Mouse (Mus musculus): ENCODE data around the gene Soat2. TPM values are rescaled to one million over a fixed set of nuclear protein-coding genes. Genes with fewer than 3 reads are reported as not detected.
"Not testable (repeated sequence)": the region's sequence is repeated elsewhere in the genome, so short reads cannot be mapped to it uniquely, and the experiment has no call there.

Gene Soat2
- total and polyA plus RNA-seq, 3 experiments, result 0.35 to 0.92 (median 0.49) TPM

- DNase-seq, result no peak
These were observed 3.4 kb upstream of the Soat2 start for GRCm38 (mm10) chr15:102146882-102147281.

DNA sequence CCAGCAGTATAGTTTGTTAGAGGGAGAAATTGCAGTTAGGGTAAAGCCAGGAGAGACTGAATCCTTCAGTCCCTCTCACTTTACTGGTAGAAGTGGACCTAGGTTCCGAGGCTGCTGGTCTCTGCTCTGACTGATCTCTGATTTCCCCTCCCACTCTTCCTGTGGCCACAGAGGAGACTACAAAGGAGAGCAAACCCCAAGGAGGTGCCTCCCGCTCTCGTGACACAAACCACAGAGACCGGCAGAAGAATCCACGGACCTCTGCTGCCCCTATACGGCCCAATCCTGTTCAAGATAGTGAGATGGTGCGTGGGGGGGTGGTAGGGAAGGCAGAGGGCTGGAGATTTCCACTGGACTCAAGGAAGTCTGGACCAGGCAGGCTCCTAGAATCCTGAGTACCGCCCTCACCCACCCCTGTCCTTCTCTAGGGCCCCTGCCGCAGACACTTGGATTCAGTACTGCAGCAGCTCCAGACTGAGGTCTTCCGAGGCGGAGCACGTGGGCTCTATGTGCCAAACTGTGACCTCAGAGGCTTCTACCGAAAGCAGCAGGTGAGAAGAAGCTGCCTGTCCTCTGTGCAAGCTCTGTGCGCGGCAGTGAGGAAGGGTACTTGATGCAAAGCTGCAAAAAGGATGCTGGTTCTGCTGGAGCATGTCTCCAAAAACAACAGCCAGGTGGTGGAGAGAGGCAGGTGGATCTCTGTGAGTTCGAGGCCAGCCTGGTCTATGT is 2.5 kb upstream of the Soat2 start:
- no peak for DNase-seq

DNA sequence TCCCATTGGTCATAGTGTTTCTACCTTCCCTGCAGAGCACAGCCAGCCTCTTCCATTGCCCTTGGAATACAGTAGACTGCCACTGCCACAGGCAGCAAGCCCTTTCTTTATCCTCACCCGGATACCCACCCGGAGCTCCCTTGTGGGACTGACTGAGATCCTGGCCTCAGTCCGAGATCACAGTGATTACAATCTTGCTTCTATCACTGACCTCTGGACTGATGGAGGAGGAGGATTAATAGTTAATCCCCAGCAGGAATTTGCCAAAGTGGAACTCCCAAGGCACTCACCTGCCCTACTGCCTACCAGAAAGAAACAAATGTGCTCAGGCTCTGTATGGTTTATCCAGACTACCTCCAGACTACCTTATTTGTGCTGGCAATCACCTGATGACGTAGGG is 765 bp upstream of the Soat2 start:
- no peak for DNase-seq

DNA sequence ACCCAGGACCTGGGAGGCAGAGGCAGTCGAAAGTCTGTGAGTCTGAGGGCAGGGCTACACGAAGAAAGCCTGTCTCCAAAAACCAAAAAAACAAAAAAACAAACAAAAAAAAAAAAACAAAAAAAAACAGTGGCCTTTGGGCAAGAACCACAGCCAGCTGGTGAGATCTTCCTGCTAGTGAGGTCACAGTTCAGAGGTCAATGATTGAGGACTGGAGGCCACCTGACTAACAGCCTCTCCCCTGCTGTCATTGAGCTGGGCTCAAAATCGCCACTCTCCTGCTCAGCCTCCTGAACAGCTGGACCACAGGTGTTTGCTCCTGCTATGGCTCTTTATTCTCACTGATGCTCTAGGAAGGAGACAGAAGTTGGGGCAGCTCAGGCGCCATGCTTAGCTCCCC is 2.3 kb downstream of the Soat2 start:
- no peak for DNase-seq

DNA sequence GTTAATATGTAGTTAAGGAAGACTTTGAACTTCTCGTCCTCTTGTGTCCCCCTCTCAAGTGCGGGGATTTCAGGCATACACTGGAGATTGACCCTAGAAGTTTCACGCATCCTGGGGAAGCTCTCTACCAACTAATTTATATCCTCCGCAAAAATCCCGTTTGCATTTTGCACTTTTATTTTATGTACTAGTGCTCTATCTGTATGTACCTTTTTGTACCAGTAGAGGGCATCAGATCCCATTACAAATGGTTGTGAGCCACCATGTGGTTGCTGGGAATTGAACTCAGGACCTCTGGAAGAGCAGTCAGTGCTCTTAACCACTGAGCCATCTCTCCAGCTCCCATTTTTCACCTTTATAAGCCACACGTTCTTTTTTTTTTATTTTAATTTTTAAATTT is 4.7 kb downstream of the Soat2 start:
- DNase-seq, result not testable (repeated sequence)

DNA sequence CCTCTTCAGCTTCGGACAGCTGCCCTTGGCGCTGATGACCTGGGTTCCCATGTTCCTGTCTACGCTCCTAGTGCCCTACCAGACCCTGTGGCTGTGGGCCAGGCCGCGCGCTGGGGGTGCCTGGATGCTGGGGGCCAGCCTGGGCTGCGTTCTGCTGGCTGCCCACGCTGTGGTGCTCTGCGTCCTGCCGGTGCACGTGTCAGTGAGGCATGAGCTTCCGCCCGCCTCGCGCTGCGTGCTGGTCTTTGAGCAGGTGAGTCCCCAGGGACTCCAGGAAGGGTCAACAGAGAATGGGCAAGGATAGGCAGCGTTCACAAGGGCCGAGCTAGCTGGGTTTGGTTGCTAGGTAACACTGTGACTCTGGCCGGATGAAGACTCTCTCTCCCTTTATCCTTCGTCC is 6.5 kb downstream of the Soat2 start:
- no peak for DNase-seq

GRCm38 (mm10) chr15:102160415-102161060 is 10.2 kb downstream of the Soat2 start:
- no peak for DNase-seq

GRCm38 (mm10) chr15:102163900-102164693 is 13.8 kb downstream of the Soat2 start:
- peak; percentile 62 for DNase-seq

- no peak for DNase-seq
These were observed 15.3 kb downstream of the Soat2 start for GRCm38 (mm10) chr15:102165468-102166100.

- DNase-seq, result peak; percentile 81
These were observed 17.3 kb downstream of the Soat2 start for GRCm38 (mm10) chr15:102167620-102168021.

GRCm38 (mm10) chr15:102169064-102169463 is 18.7 kb downstream of the Soat2 start:
- DNase-seq, result no peak

- DNase-seq, result no peak
These were observed 23.3 kb downstream of the Soat2 start for GRCm38 (mm10) chr15:102173581-102173980.

GRCm38 (mm10) chr15:102175736-102176319 is 25.5 kb downstream of the Soat2 start:
- DNase-seq, result no peak

DNA sequence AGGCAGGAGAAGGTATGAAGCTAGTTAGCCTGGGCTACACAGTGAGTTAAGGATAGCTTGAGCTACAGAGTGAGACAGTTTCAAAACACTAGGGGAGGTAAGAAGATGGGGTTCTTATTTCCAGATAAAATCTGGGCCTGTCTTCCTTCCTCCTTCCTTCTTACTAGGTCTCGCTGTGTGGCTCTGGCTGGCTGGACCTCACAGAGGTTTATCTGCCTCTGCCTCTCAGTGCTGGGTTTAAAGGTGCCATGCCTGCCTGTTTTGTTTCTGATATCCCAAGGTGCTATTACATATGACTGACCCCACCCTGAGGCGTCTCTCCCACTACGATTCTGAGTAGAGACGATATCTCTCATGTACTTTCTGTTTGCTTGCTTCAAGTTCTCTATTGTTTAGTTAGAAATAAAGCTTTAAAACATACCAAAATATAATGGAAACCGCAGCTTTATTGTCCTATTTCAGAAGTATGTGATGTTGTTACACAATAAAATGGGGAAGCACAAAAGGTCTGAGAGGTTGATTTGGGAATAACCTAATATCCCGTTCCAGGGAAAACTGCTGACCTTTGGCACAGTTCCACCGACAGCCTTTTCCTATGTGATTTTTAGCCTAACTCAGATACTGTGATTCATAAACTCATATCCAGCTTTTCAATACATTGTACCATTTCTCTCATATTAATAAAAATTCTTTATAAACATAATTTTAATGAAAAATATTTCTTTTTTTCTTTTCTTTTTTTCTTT is 26.4 kb downstream of the Soat2 start:
- no peak for DNase-seq

GRCm38 (mm10) chr15:102177417-102177816 is 27.1 kb downstream of the Soat2 start:
- DNase-seq, result no peak

GRCm38 (mm10) chr15:102178279-102178678 is 28.0 kb downstream of the Soat2 start:
- peak; percentile 80 for DNase-seq

- DNase-seq, result no peak
These were observed 28.8 kb downstream of the Soat2 start for GRCm38 (mm10) chr15:102179106-102179505.

- DNase-seq, result no peak
These were observed 29.6 kb downstream of the Soat2 start for GRCm38 (mm10) chr15:102179924-102180323.

DNA sequence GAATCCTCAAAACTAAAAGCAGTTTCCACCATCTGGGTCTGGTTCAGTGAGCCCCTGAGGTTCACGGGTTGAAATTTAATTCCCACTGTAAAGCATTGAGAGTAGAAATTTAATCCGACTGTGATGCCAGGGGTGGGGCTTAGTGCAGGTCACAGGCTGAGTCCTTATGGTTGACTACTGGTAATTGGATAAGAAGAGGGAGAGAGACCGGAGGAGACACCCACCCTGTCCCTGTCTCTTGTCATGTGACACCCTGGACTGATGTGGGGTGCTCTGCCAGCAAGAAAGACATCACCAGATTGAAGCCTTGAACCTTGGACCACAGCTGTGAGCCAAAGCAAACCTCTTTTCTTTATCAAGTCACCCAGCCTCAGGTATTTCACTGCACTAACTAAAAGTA is 32.8 kb downstream of the Soat2 start:
- no peak for DNase-seq

GRCm38 (mm10) chr15:102186239-102186638 is 35.9 kb downstream of the Soat2 start:
- peak; percentile 74 for DNase-seq

DNA sequence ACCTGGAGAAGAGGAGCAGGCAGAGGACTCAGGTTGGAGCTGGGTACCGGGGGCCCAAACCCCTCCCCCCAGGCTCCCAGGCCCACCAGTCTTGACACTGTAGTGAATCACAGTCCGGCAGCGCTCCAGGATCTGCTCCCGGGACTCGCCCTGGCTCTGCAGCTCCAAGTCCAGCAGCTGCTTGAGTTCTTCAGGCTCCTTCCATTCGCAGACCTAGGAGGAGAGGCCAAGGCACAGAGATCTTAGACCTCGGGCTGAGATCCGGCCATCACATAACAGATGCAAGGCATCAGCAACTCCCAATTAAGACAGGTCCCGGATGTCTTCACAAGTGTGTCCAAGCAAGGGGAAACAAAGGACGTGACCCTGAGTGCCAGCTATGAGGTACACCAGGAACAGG is 37.8 kb downstream of the Soat2 start:
- DNase-seq, result no peak

Data from adrenal gland, adult 2 months (tissue).